Mouse (Mus musculus): Measurements from ENCODE around the gene Abcb4. TPM values are rescaled to one million over a fixed set of nuclear protein-coding genes. Genes with fewer than 3 reads are reported as not detected.
"Not testable (repeated sequence)": the region's sequence is repeated elsewhere in the genome, so short reads cannot be mapped to it uniquely, and the experiment has no call there.

Gene Abcb4
- total RNA-seq, 1 experiment from 2014 or later, result 17.7 TPM

- DNase-seq, result no peak
Measured at GRCm38 (mm10) chr5:8999108-8999507, 105.6 kb downstream of the Abcb4 start.

GRCm38 (mm10) chr5:9000006-9000405 lies 106.5 kb downstream of the Abcb4 start:
- not testable (repeated sequence) for DNase-seq

GRCm38 (mm10) chr5:9006585-9006984 lies 113.1 kb downstream of the Abcb4 start:
- not testable (repeated sequence) for DNase-seq

Other genes starting within 250 kb of the Abcb4 start
- gene Abcb1a, start 233.6 kb upstream of the Abcb4 start, total RNA-seq (2021), result 24.8 and 26.2 TPM in 2 replicates
- gene Abcb1b, start 95.6 kb upstream of the Abcb4 start, total RNA-seq (2021), result 417 and 547 TPM in 2 replicates
- 32.8 and 78.7 TPM in 2 replicates for gene Crot, start 103.6 kb downstream of the Abcb4 start, total RNA-seq (2021)
- 29.6 and 30.7 TPM in 2 replicates for gene Tmem243, start 207.0 kb downstream of the Abcb4 start, total RNA-seq (2021)